Mouse (Mus musculus): Measurements from ENCODE around the gene Rapgef6. TPM values are rescaled to one million over a fixed set of nuclear protein-coding genes. Genes with fewer than 3 reads are reported as not detected.

Rapgef6 gene
- polyA plus RNA-seq, 1 experiment: 3.2 TPM

DNA sequence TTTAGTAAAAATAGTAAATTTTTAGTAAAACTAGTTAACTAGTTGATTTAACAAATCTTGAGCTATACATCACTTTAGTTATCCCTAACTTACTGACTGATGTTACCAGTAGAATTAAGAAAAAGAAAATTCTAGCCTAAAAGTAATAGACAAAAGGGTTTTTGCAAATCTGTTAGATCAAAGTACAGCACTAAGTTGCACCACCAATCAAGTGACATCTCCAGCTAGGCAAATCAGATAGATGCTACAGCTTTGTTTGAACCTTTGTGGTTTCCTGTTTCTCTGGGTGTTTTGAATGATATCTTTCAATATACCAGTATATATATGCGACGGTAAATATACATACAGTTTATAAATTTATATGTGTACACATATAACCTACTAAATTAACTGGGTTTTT is 99.1 kb downstream of the Rapgef6 start:
- H3K36me3 ChIP-seq (ENCODE audit: control insufficient read depth, insufficient read depth): peaks cover 22% of the 10 kb centered on the region

GRCm38 (mm10) chr11:54626905-54627304 is 104.3 kb downstream of the Rapgef6 start:
- peaks cover 36% of the 10 kb centered on the region for H3K36me3 ChIP-seq (ENCODE audit: control insufficient read depth, insufficient read depth)
- TF ChIP-seq CTCF (IDR thresholded peaks at IDR 0.05; ENCODE audit: control insufficient read depth, insufficient read depth, insufficient read length): no peak
- no peak for TF ChIP-seq FOSL1 (IDR thresholded peaks at IDR 0.05; ENCODE audit: insufficient read depth, low read length, poor library complexity, severe bottlenecking)
- no peak for TF ChIP-seq MAX (IDR thresholded peaks at IDR 0.05)
- TF ChIP-seq USF1 (IDR thresholded peaks at IDR 0.05; ENCODE audit: low read depth): no peak
- no peak for TF ChIP-seq MYOD1 (IDR thresholded peaks at IDR 0.05; ENCODE audit: control insufficient read depth, insufficient read length, low read depth)
- TF ChIP-seq CEBPB (IDR thresholded peaks at IDR 0.05; ENCODE audit: low read depth): no peak
- no peak for TF ChIP-seq MYOG (IDR thresholded peaks at IDR 0.05; ENCODE audit: control insufficient read depth, extremely low read depth, insufficient read length)

More for the DNA sequence above, 99.1 kb downstream of the Rapgef6 start:
- Histone ChIP-seq H3K4me3 (ENCODE audit: insufficient read depth, poor library complexity, severe bottlenecking) (no peak overlapping the region), H3ac (ENCODE audit: control insufficient read depth, insufficient read length, low read depth) (no peak overlapping the region), H3K79me2 (ENCODE audit: control insufficient read depth, insufficient read depth) (no peaks in the 10 kb centered on the region), H3K79me3 (ENCODE audit: low read depth) (no peaks in the 10 kb centered on the region), H3K27me3 (ENCODE audit: control insufficient read depth, insufficient read depth, insufficient read length) (no peaks in the 10 kb centered on the region)
- TF ChIP-seq MYOD1 (IDR thresholded peaks at IDR 0.05; ENCODE audit: control insufficient read depth, insufficient read length, low read depth) (no peak), CTCF (IDR thresholded peaks at IDR 0.05; ENCODE audit: control insufficient read depth, insufficient read depth, insufficient read length) (no peak), CEBPB (IDR thresholded peaks at IDR 0.05; ENCODE audit: low read depth) (no peak), MAX (IDR thresholded peaks at IDR 0.05) (no peak), MYOG (IDR thresholded peaks at IDR 0.05; ENCODE audit: control insufficient read depth, extremely low read depth, insufficient read length) (no peak), FOSL1 (IDR thresholded peaks at IDR 0.05; ENCODE audit: insufficient read depth, low read length, poor library complexity, severe bottlenecking) (no peak), USF1 (IDR thresholded peaks at IDR 0.05; ENCODE audit: low read depth) (no peak)

GRCm38 (mm10) chr11:54646420-54646819 is 123.8 kb downstream of the Rapgef6 start:
- no peak overlapping the region for H3K4me3 ChIP-seq (ENCODE audit: insufficient read depth, poor library complexity, severe bottlenecking)
- no peaks in the 10 kb centered on the region for H3K27me3 ChIP-seq (ENCODE audit: control insufficient read depth, insufficient read depth, insufficient read length)
- no peaks in the 10 kb centered on the region for H3K79me3 ChIP-seq (ENCODE audit: low read depth)
- no peaks in the 10 kb centered on the region for H3K79me2 ChIP-seq (ENCODE audit: control insufficient read depth, insufficient read depth)
- TF ChIP-seq USF1 (IDR thresholded peaks at IDR 0.05; ENCODE audit: low read depth) (no peak), FOSL1 (IDR thresholded peaks at IDR 0.05; ENCODE audit: insufficient read depth, low read length, poor library complexity, severe bottlenecking) (no peak), CTCF (IDR thresholded peaks at IDR 0.05; ENCODE audit: control insufficient read depth, insufficient read depth, insufficient read length) (no peak), MYOD1 (IDR thresholded peaks at IDR 0.05; ENCODE audit: control insufficient read depth, insufficient read length, low read depth) (no peak), MAX (IDR thresholded peaks at IDR 0.05) (no peak), CEBPB (IDR thresholded peaks at IDR 0.05; ENCODE audit: low read depth) (no peak), MYOG (IDR thresholded peaks at IDR 0.05; ENCODE audit: control insufficient read depth, extremely low read depth, insufficient read length) (no peak)
- H3ac ChIP-seq (ENCODE audit: control insufficient read depth, insufficient read length, low read depth): no peak overlapping the region
- peaks cover 48% of the 10 kb centered on the region for H3K36me3 ChIP-seq (ENCODE audit: control insufficient read depth, insufficient read depth)

More at GRCm38 (mm10) chr11:54626905-54627304, 104.3 kb downstream of the Rapgef6 start:
- Histone ChIP-seq H3K4me3 (ENCODE audit: insufficient read depth, poor library complexity, severe bottlenecking) (no peak overlapping the region), H3K79me2 (ENCODE audit: control insufficient read depth, insufficient read depth) (no peaks in the 10 kb centered on the region), H3ac (ENCODE audit: control insufficient read depth, insufficient read length, low read depth) (no peak overlapping the region), H3K79me3 (ENCODE audit: low read depth) (no peaks in the 10 kb centered on the region), H3K27me3 (ENCODE audit: control insufficient read depth, insufficient read depth, insufficient read length) (no peaks in the 10 kb centered on the region)

DNA sequence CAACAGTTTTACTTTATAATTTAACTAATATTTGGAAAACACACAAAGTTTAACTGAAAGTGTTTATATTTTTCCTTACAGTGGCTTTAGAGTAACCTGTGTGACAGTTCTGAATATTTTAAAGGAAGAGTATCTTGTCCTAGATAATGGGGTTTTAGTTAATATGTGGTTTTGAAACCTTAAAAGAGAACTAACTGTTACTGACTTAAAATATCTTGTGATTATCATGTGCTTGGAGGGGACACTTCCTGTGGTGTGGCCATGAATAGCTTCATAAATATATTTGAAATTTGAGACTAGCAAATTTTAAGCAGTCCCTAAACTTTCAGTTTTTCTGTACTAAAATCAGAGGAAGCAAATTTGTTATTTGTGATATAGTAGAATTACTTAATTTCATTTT is 125.9 kb downstream of the Rapgef6 start:
- no peak overlapping the region for H3ac ChIP-seq (ENCODE audit: control insufficient read depth, insufficient read length, low read depth)
- no peaks in the 10 kb centered on the region for H3K79me2 ChIP-seq (ENCODE audit: control insufficient read depth, insufficient read depth)
- no peaks in the 10 kb centered on the region for H3K79me3 ChIP-seq (ENCODE audit: low read depth)
- H3K36me3 ChIP-seq (ENCODE audit: control insufficient read depth, insufficient read depth): peaks cover 28% of the 10 kb centered on the region
- no peak overlapping the region for H3K4me3 ChIP-seq (ENCODE audit: insufficient read depth, poor library complexity, severe bottlenecking)
- TF ChIP-seq MYOG (IDR thresholded peaks at IDR 0.05; ENCODE audit: control insufficient read depth, extremely low read depth, insufficient read length) (no peak), USF1 (IDR thresholded peaks at IDR 0.05; ENCODE audit: low read depth) (no peak), CEBPB (IDR thresholded peaks at IDR 0.05; ENCODE audit: low read depth) (no peak), CTCF (IDR thresholded peaks at IDR 0.05; ENCODE audit: control insufficient read depth, insufficient read depth, insufficient read length) (no peak), MYOD1 (IDR thresholded peaks at IDR 0.05; ENCODE audit: control insufficient read depth, insufficient read length, low read depth) (no peak), FOSL1 (IDR thresholded peaks at IDR 0.05; ENCODE audit: insufficient read depth, low read length, poor library complexity, severe bottlenecking) (no peak), MAX (IDR thresholded peaks at IDR 0.05) (no peak)
- H3K27me3 ChIP-seq (ENCODE audit: control insufficient read depth, insufficient read depth, insufficient read length): no peaks in the 10 kb centered on the region

- Histone ChIP-seq H3ac (ENCODE audit: control insufficient read depth, insufficient read length, low read depth) (no peak overlapping the region), H3K4me3 (ENCODE audit: insufficient read depth, poor library complexity, severe bottlenecking) (no peak overlapping the region), H3K79me2 (ENCODE audit: control insufficient read depth, insufficient read depth) (no peaks in the 10 kb centered on the region), H3K36me3 (ENCODE audit: control insufficient read depth, insufficient read depth) (peaks cover 31% of the 10 kb centered on the region), H3K79me3 (ENCODE audit: low read depth) (no peaks in the 10 kb centered on the region), H3K27me3 (ENCODE audit: control insufficient read depth, insufficient read depth, insufficient read length) (no peaks in the 10 kb centered on the region)
- no peak for TF ChIP-seq CEBPB (IDR thresholded peaks at IDR 0.05; ENCODE audit: low read depth)
- TF ChIP-seq MYOD1 (IDR thresholded peaks at IDR 0.05; ENCODE audit: control insufficient read depth, insufficient read length, low read depth): no peak
- TF ChIP-seq USF1 (IDR thresholded peaks at IDR 0.05; ENCODE audit: low read depth): no peak
Measured at GRCm38 (mm10) chr11:54655420-54655819, 132.8 kb downstream of the Rapgef6 start.

Measured in C2C12 (cell line).